Mouse (Mus musculus) hematopoietic multipotent progenitor cell, adult 10-12 weeks (in vitro differentiated cells): Measurements from ENCODE around the gene Kdm5b. TPM values are rescaled to one million over a fixed set of nuclear protein-coding genes. Genes with fewer than 3 reads are reported as not detected.

ENCODE experiments used
- polyA plus RNA-seq: library from polyadenylated mRNA; stranded (reverse); fragments of >175 nt; gene quantifications from 2 replicates; pipeline ENCODE4 v1.2.3, GENCODE M21; 2012; ENCODE audit warnings: low replicate concordance

The Kdm5b gene
- 6.7 and 20.9 TPM in 2 replicates for polyA plus RNA-seq

GRCm38 (mm10) chr1:134559976-134560375 lies at the start of gene Kdm5b:
Kdm5b (plus strand) TSS chr1:134560171.

DNA sequence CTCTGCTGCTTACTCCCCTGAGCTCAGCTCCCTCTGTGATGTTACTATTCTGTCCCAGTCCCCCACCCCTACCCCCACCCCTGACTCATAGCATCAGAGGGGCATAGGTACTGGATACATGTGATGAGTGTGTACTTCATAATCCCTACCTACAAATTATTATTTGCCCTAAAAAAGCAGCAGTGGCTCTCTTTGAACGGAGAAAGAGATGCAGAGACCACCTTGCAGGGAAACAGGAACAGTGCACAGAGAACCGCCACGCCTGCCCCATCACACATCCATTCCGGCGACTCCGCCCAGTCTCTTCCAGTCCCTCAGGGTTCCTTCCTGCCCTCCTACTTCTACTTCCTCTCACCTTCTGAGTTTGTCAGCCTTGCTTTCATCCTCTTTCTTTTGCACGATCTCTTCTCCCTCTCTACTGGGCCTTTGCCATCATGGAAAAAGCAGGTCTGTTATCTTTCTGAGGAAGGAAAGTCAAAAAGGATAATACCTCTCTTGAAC lies 10.3 kb upstream of the Kdm5b start, which contains the start of gene Mgat4e:
Mgat4e (minus strand) TSS at position 51 of the 501 bp plus-strand sequence.

GRCm38 (mm10) chr1:134646261-134646962 lies 86.4 kb downstream of the Kdm5b start, which contains the start of gene Syt2:
Syt2 (plus strand) TSS chr1:134646677.

Other genes with a start within 250 kb of the Kdm5b start
- 40.3 and 96.5 TPM in 2 replicates for gene Ppfia4, start 227.2 kb upstream of the Kdm5b start, polyA plus RNA-seq
- gene Tmem183a, start 198.2 kb upstream of the Kdm5b start, polyA plus RNA-seq = 18.8 and 32.9 TPM in 2 replicates
- not detected in 2 replicates for gene 4933406M09Rik, start 174.2 kb upstream of the Kdm5b start, polyA plus RNA-seq
- gene Cyb5r1, start 154.6 kb upstream of the Kdm5b start, polyA plus RNA-seq = 29.4 and 30.2 TPM in 2 replicates
- gene Adipor1, start 144.8 kb upstream of the Kdm5b start, polyA plus RNA-seq = 111 and 249 TPM in 2 replicates
- gene Klhl12, start 104.6 kb upstream of the Kdm5b start, polyA plus RNA-seq = 3.5 and 3.8 TPM in 2 replicates
- gene Rabif, start 65.5 kb upstream of the Kdm5b start, polyA plus RNA-seq = 6.0 and 15.6 TPM in 2 replicates
- gene Mgat4e, start 10.5 kb upstream of the Kdm5b start, polyA plus RNA-seq = not detected in 2 replicates
- gene Syt2, start 86.5 kb downstream of the Kdm5b start, polyA plus RNA-seq = 0.02 TPM in 1 of 2 replicates, not detected in the other